Mouse (Mus musculus): ENCODE measurements at regions not wholly inside any gene's neighbourhood (a gene's known extent, or its start where the extent isn't known, plus 50 kb on each side); places are given as distances from the start of the nearest gene placed in this dataset.
"Not testable (repeated sequence)": the region's sequence is repeated elsewhere in the genome, so short reads cannot be mapped to it uniquely, and the experiment has no call there.

DNA sequence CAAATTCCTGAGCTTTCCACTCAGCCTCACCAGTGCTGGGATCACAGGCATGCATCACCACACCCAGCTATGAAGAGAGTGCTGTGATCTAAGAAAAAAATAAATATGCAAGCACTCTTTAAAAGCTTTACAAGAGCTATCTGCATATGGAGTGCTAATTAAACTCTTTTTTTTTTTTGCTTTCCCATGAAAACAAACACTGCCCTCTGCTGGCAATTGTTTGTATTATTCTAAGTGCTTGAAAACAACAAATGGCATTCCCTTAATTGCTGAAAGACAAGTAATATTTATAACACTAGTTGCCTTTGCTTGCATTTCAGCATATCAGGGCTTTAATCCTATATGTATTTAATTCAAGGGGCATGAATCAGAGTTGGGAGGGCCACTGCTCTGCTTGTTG, 91.8 kb downstream of the 5730507C01Rik start:
- not testable (repeated sequence) for H3K27me3 ChIP-seq (replicated peaks); H3K4me3 ChIP-seq; H3K4me2 ChIP-seq; H3K9ac ChIP-seq; ATAC-seq; H3K27ac ChIP-seq; H3K36me3 ChIP-seq; H3K9me3 ChIP-seq (replicated peaks); H3K4me1 ChIP-seq

- H3K4me3 ChIP-seq: peak overlapping the region; percentile 69
- peak overlapping the region; percentile 70 for H3K9ac ChIP-seq
- peak overlapping the region; percentile 74 for H3K4me2 ChIP-seq
- H3K27ac ChIP-seq: peak overlapping the region; percentile 65
- peak; percentile 93 for ATAC-seq
- no peaks in the 10 kb centered on the region; the same call in 1 of the 2 replicates for H3K4me1 ChIP-seq
- H3K36me3 ChIP-seq: no peaks in the 10 kb centered on the region
- under 1% methylated on average over 37 of the region's 38 CpGs for WGBS (ENCODE audit: insufficient replicate concordance)
- no peaks in the 10 kb centered on the region for H3K9me3 ChIP-seq (replicated peaks)
- no peaks in the 10 kb centered on the region for H3K27me3 ChIP-seq (replicated peaks)
These were observed 95.5 kb downstream of the 5730507C01Rik start for GRCm38 (mm10) chr12:18609835-18610234.

GRCm38 (mm10) chr12:18610581-18610980, 96.3 kb downstream of the 5730507C01Rik start:
- H3K36me3 ChIP-seq; ATAC-seq; H3K27ac ChIP-seq; H3K4me1 ChIP-seq; H3K9me3 ChIP-seq (replicated peaks); H3K27me3 ChIP-seq (replicated peaks): not testable (repeated sequence)
- 1% methylated on average over 24 of the region's 24 CpGs for WGBS (ENCODE audit: insufficient replicate concordance)
- Histone ChIP-seq H3K9ac (peak overlapping the region; percentile 70), H3K4me3 (peak overlapping the region; percentile 69), H3K4me2 (peak overlapping the region; percentile 74)

Data from liver, embryonic 12.5 days (tissue).